ENCODE assay signal across 8 mouse cellular contexts in genomic region chr5:24611366-24612301, GRCm38 (mm10). TPM values are rescaled to one million over a fixed set of nuclear protein-coding genes. Genes with fewer than 3 reads are reported as not detected.
A peak's percentile ranks its signal among the peaks of the same experiment; 100 is the strongest.
DNase-seq lines count a peak whose midpoint lies in the region; ATAC-seq lines count a peak whose summit lies in the region.

No protein-coding gene starts in this region.

- no peak overlapping the region for H3K4me2 ChIP-seq in embryonic facial prominence, embryonic 11.5 days (ENCODE audit: low read depth, low read length)
- H3K4me2 ChIP-seq in hindbrain, embryonic 13.5 days = no peak overlapping the region
- H3K4me2 ChIP-seq in neural tube, embryonic 13.5 days = no peak overlapping the region

- no peak overlapping the region for H3K9ac ChIP-seq in embryonic facial prominence, embryonic 11.5 days (replicated peaks; ENCODE audit: low read length)
- peak overlapping the region; percentile 24; the same call in 1 of the 2 replicates for H3K9ac ChIP-seq in hindbrain, embryonic 13.5 days
- H3K9ac ChIP-seq in neural tube, embryonic 13.5 days = peak overlapping the region; percentile 17; the same call in 1 of the 2 replicates

- H3K4me1 ChIP-seq in embryonic facial prominence, embryonic 11.5 days (ENCODE audit: control insufficient read depth, insufficient read depth, low read length) = no peaks in the 10 kb centered on the region
- H3K4me1 ChIP-seq in hindbrain, embryonic 13.5 days (replicated peaks) = peaks cover 42% of the 10 kb centered on the region
- H3K4me1 ChIP-seq in neural tube, embryonic 13.5 days (replicated peaks) = peaks cover 30% of the 10 kb centered on the region

- no peaks in the 10 kb centered on the region for H3K27me3 ChIP-seq in embryonic facial prominence, embryonic 11.5 days (ENCODE audit: control insufficient read depth, insufficient read depth, low read length)
- no peaks in the 10 kb centered on the region for H3K27me3 ChIP-seq in hindbrain, embryonic 13.5 days
- H3K27me3 ChIP-seq in neural tube, embryonic 13.5 days = no peaks in the 10 kb centered on the region

- ATAC-seq in embryonic facial prominence, embryonic 11.5 days (replicated peaks; ENCODE audit: insufficient number of reproducible peaks, low FRiP score, low TSS enrichment, low read depth) = 0 out of 2 replicates have a peak, but pooled peaks have one; percentile 29
- peak; percentile 59 for ATAC-seq in hindbrain, embryonic 13.5 days (ENCODE audit: low FRiP score)
- peak; percentile 74 for ATAC-seq in neural tube, embryonic 13.5 days (ENCODE audit: low read depth)

- no peaks in the 10 kb centered on the region for H3K36me3 ChIP-seq in embryonic facial prominence, embryonic 11.5 days (replicated peaks; ENCODE audit: control insufficient read depth, insufficient read depth, low read depth, low read length)
- H3K36me3 ChIP-seq in hindbrain, embryonic 13.5 days = no peaks in the 10 kb centered on the region
- no peaks in the 10 kb centered on the region for H3K36me3 ChIP-seq in neural tube, embryonic 13.5 days

- H3K27ac ChIP-seq in embryonic facial prominence, embryonic 11.5 days (replicated peaks; ENCODE audit: low read depth, low read length) = no peak overlapping the region
- H3K27ac ChIP-seq in hindbrain, embryonic 13.5 days = peak overlapping the region; percentile 71
- H3K27ac ChIP-seq in neural tube, embryonic 13.5 days (replicated peaks) = peak overlapping the region; percentile 63

- no peak overlapping the region for H3K4me3 ChIP-seq in embryonic facial prominence, embryonic 11.5 days (ENCODE audit: low read depth, low read length)
- no peak overlapping the region for H3K4me3 ChIP-seq in hindbrain, embryonic 13.5 days
- H3K4me3 ChIP-seq in neural tube, embryonic 13.5 days = no peak overlapping the region

- WGBS in embryonic facial prominence, embryonic 11.5 days = 51% methylated on average over 7 of the region's 7 CpGs
- WGBS in hindbrain, embryonic 13.5 days = 51% methylated on average over 7 of the region's 7 CpGs
- 43% methylated on average over 7 of the region's 7 CpGs for WGBS in neural tube, embryonic 13.5 days

- DNase-seq in heart, adult 18-20 months = peak; percentile 54 to 56
- no peak for DNase-seq in heart, adult 8-10 months (ENCODE audit: low spot score)
- peak; percentile 68 for DNase-seq in NIH3T3 (ENCODE audit: low read depth)
- DNase-seq in embryonic facial prominence, embryonic 11.5 days (ENCODE audit: low spot score) = no peak
- no peak for DNase-seq in yolk sac, embryonic 10.5 days (ENCODE audit: low spot score)
- no peak for DNase-seq in ovary, postnatal 36 days (ENCODE audit: low spot score)

- no peaks in the 10 kb centered on the region for H3K9me3 ChIP-seq in embryonic facial prominence, embryonic 11.5 days (replicated peaks; ENCODE audit: control insufficient read depth, low read length)
- no peaks in the 10 kb centered on the region for H3K9me3 ChIP-seq in hindbrain, embryonic 13.5 days
- H3K9me3 ChIP-seq in neural tube, embryonic 13.5 days = no peaks in the 10 kb centered on the region

RNA-seq across cellular contexts. Expression of gene Smarcd3, which starts 12.6 kb away (rescaled TPM):
- total RNA-seq in heart, adult 18-20 months (2021) = 10 to 100 TPM; 56.5 to 59.8 TPM
- 10 to 100 TPM; 56.8 to 62.6 (median 60.6) TPM for total RNA-seq in heart, adult 8-10 months (2022)
- polyA plus RNA-seq in embryonic facial prominence, embryonic 11.5 days (2014; fragmentation: Nextera tagmentation; extraction: Ambion mirVana) = 46.2 and 47.1 TPM in 2 replicates
- 86.2 and 87.6 TPM in 2 replicates for polyA plus RNA-seq in hindbrain, embryonic 13.5 days (2015; fragmentation: Nextera tagmentation; extraction: Ambion mirVana)
- polyA plus RNA-seq in neural tube, embryonic 13.5 days (2015; fragmentation: Nextera tagmentation; extraction: Ambion mirVana) = 91.1 and 99.2 TPM in 2 replicates

RNA-seq across cellular contexts. Expression of gene Chpf2, which starts 25.1 kb away (rescaled TPM):
- 1 to 10 TPM; 5.8 to 6.9 TPM for total RNA-seq in heart, adult 18-20 months (2021)
- total RNA-seq in heart, adult 8-10 months (2022) = 1 to 10 TPM; 7.4 to 9.5 (median 7.7) TPM
- 6.4 and 7.1 TPM in 2 replicates for polyA plus RNA-seq in embryonic facial prominence, embryonic 11.5 days (2014; fragmentation: Nextera tagmentation; extraction: Ambion mirVana)
- 17.4 and 19.9 TPM in 2 replicates for polyA plus RNA-seq in hindbrain, embryonic 13.5 days (2015; fragmentation: Nextera tagmentation; extraction: Ambion mirVana)
- 19.1 and 19.9 TPM in 2 replicates for polyA plus RNA-seq in neural tube, embryonic 13.5 days (2015; fragmentation: Nextera tagmentation; extraction: Ambion mirVana)

RNA-seq across cellular contexts. Expression of gene Abcf2, which starts 34.4 kb away (rescaled TPM):
- total RNA-seq in heart, adult 18-20 months (2021) = 10 to 100 TPM; 53.5 to 54.9 TPM
- total RNA-seq in heart, adult 8-10 months (2022) = 10 to 100 TPM; 53.6 to 60.6 (median 56.2) TPM
- 148 and 159 TPM in 2 replicates for polyA plus RNA-seq in embryonic facial prominence, embryonic 11.5 days (2014; fragmentation: Nextera tagmentation; extraction: Ambion mirVana)
- 91.6 and 92.3 TPM in 2 replicates for polyA plus RNA-seq in hindbrain, embryonic 13.5 days (2015; fragmentation: Nextera tagmentation; extraction: Ambion mirVana)
- 91.2 and 99.1 TPM in 2 replicates for polyA plus RNA-seq in neural tube, embryonic 13.5 days (2015; fragmentation: Nextera tagmentation; extraction: Ambion mirVana)

RNA-seq across cellular contexts. Expression of gene 4931409K22Rik, which starts 55.0 kb away (rescaled TPM):
- not detected for total RNA-seq in heart, adult 18-20 months (2021)
- total RNA-seq in heart, adult 8-10 months (2022) = not detected
- not detected in 2 replicates for polyA plus RNA-seq in embryonic facial prominence, embryonic 11.5 days (2014; fragmentation: Nextera tagmentation; extraction: Ambion mirVana)
- 0.12 and 0.19 TPM in 2 replicates for polyA plus RNA-seq in hindbrain, embryonic 13.5 days (2015; fragmentation: Nextera tagmentation; extraction: Ambion mirVana)
- polyA plus RNA-seq in neural tube, embryonic 13.5 days (2015; fragmentation: Nextera tagmentation; extraction: Ambion mirVana) = 0.08 and 0.17 TPM in 2 replicates

Comparison
In these comparisons a context has a peak if more than half of its experiments do, and no peak if none do; other contexts are left out.
1. DNase-seq: peak in heart, adult 18-20 months (2 of 2) and NIH3T3 (single experiment); none in heart, adult 8-10 months (single experiment), embryonic facial prominence, embryonic 11.5 days (single experiment), yolk sac, embryonic 10.5 days (single experiment) and ovary, postnatal 36 days (single experiment).
2. Peak in every context shown above with its lines, with median percentiles within 50 percentile points of each other: ATAC-seq.